Mouse (Mus musculus): Measurements from ENCODE around the gene Pin4. TPM values are rescaled to one million over a fixed set of nuclear protein-coding genes. Genes with fewer than 3 reads are reported as not detected.

Pin4 gene
- 33.8 and 51.0 TPM in 2 replicates for polyA plus RNA-seq (2015; fragmentation: Nextera tagmentation; extraction: Ambion mirVana)

- 8% methylated on average over 30 of the region's 30 CpGs for WGBS
- no peak within 1 kb of the TSS for H3K27ac ChIP-seq
These were observed at the start of gene Pin4 for GRCm38 (mm10) chrX:102119042-102119864. Gene Pin4 (plus strand): TSS chrX:102119447.

DNA sequence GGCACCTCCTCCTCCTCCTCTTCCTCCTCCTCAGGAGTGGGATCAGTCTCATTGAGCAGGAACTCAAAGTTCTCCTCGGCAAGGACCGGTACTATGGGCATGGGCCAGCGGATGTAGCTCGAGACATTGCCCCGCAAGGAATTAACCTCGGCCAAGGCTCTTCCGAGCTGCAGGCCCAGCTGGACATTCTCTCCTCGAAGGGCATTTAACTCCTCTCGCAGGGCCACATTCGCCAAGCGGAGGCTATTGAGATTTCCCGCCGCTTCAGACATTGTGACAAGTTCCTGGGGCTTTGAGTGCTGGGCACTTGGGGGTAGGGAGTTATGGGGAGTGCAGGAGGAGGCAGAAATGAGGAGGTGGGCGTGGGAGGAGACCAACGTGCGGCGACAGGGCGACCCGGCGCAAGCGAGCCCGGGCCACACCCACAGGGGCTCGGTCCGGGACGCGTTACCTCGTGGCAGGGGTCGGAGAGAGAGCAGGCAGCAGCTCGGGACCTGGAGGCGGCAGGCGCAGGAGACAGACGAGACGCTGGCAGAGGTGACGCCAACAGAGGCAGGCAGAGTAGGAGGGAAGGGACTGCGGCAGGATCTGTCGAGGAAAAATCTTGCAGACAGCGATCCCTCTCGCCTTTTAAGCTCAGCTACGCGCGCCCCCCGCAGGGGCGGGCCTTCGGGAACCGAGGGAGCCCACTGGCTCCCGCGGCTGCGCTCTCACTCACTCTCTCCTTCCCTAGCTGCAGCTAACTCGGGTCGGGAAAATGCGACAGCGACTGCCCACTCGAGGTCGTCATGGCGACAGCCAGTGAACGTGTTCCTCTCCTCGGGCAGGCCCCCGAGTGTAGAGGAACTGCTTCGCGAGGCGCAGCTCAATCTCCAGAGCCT, 48.4 kb upstream of the Pin4 start, which contains the start of gene Rtl5:
Rtl5 (minus strand) TSS at position 714 of the 881 bp plus-strand sequence.
- Histone ChIP-seq H3K9ac (peak within 1 kb of the TSS; percentile 55), H3K4me3 (peak within 1 kb of the TSS; percentile 58)
- WGBS = 12% methylated on average over 61 of the region's 61 CpGs

More at GRCm38 (mm10) chrX:102119042-102119864, at the start of gene Pin4:
- H3K4me1 ChIP-seq (replicated peaks) = peaks cover 3% of the 10 kb centered on the region; the same call in 1 of the 2 replicates
- H3K4me2 ChIP-seq = peak within 1 kb of the TSS; percentile 61
- H3K9ac ChIP-seq = peak within 1 kb of the TSS; percentile 71
- no peaks in the 10 kb centered on the region for H3K9me3 ChIP-seq (replicated peaks)
- no peaks in the 10 kb centered on the region for H3K27me3 ChIP-seq
- ATAC-seq (replicated peaks; ENCODE audit: insufficient number of reproducible peaks, insufficient read depth, low FRiP score, low read depth) = peak; percentile 99
- no peaks in the 10 kb centered on the region; the same call in 1 of the 2 replicates for H3K36me3 ChIP-seq
- peak within 1 kb of the TSS; percentile 72 for H3K4me3 ChIP-seq

DNA sequence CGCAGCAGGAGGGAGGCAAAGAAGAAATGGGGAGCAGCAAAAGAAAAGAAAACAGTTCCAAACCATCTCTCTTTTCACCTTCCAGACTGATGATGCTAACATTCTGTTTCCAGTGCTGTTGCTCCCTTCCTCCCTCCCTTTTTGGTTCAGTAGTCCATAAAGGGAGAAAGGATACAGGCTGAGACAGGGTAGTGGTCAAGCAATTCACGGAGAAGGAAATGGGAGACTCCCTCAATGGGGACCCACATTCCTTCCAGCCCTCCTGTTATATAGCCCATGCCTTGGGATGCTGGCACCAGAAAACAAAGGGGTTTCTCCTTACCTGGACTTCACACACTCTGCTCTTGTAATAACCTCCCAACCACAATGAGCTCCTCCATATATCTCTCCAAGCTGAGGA, 47.7 kb upstream of the Pin4 start:
- H3K27me3 ChIP-seq = no peaks in the 10 kb centered on the region
- peak overlapping the region; percentile 78 for H3K27ac ChIP-seq
- peaks cover 10% of the 10 kb centered on the region for H3K4me1 ChIP-seq (replicated peaks)
- H3K36me3 ChIP-seq = no peaks in the 10 kb centered on the region
- WGBS = 17% methylated on average over 2 of the region's 2 CpGs
- no peak for ATAC-seq (replicated peaks; ENCODE audit: insufficient number of reproducible peaks, insufficient read depth, low FRiP score, low read depth)
- peak overlapping the region; percentile 58 for H3K4me3 ChIP-seq
- H3K9ac ChIP-seq = no peak overlapping the region
- no peaks in the 10 kb centered on the region for H3K9me3 ChIP-seq (replicated peaks)
- H3K4me2 ChIP-seq = peak overlapping the region; percentile 81

More for the DNA sequence above, 48.4 kb upstream of the Pin4 start, which contains the start of gene Rtl5:
- Histone ChIP-seq H3K4me1 (replicated peaks) (peaks cover 13% of the 10 kb centered on the region), H3K9me3 (replicated peaks) (no peaks in the 10 kb centered on the region), H3K4me2 (peak within 1 kb of the TSS; percentile 81), H3K27ac (peak within 1 kb of the TSS; percentile 78), H3K27me3 (no peaks in the 10 kb centered on the region), H3K36me3 (no peaks in the 10 kb centered on the region)
- peak; percentile 83 for ATAC-seq (replicated peaks; ENCODE audit: insufficient number of reproducible peaks, insufficient read depth, low FRiP score, low read depth)

GRCm38 (mm10) chrX:102073605-102074325, 45.5 kb upstream of the Pin4 start:
- no peak overlapping the region for H3K4me3 ChIP-seq
- no peaks in the 10 kb centered on the region for H3K27me3 ChIP-seq
- no peak overlapping the region for H3K27ac ChIP-seq
- WGBS = 84% methylated on average over 14 of the region's 14 CpGs
- H3K4me1 ChIP-seq (replicated peaks) = peaks cover 10% of the 10 kb centered on the region
- H3K9ac ChIP-seq = no peak overlapping the region
- no peaks in the 10 kb centered on the region for H3K9me3 ChIP-seq (replicated peaks)
- peaks cover 4% of the 10 kb centered on the region; the same call in 1 of the 2 replicates for H3K36me3 ChIP-seq
- H3K4me2 ChIP-seq = no peak overlapping the region
- ATAC-seq (replicated peaks; ENCODE audit: insufficient number of reproducible peaks, insufficient read depth, low FRiP score, low read depth) = no peak

DNA sequence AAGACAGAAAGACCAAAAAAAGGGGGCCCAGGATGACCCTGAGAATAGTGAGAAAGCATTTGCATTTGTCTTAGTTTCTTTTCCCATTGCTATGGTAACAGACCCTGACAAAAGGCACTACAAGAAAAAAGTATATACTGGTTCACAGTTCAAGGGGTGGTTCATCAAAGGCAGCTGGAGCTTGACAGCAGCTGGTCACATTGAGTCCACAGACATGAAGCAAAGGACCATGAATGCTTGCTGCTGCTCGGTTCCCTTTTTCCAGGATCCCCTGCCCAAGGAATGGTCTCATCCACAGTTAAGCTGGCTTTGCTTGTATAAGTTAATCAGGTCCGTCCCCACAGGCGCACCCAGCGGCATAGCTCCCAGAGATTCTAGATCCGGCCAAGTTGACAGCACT, 44.8 kb upstream of the Pin4 start:
- Histone ChIP-seq H3K4me3 (no peak overlapping the region), H3K9ac (no peak overlapping the region), H3K4me1 (replicated peaks) (peaks cover 10% of the 10 kb centered on the region), H3K9me3 (replicated peaks) (no peaks in the 10 kb centered on the region), H3K4me2 (no peak overlapping the region), H3K36me3 (peaks cover 10% of the 10 kb centered on the region; the same call in 1 of the 2 replicates), H3K27me3 (no peaks in the 10 kb centered on the region), H3K27ac (no peak overlapping the region)
- 85% methylated on average over 5 of the region's 5 CpGs for WGBS
- no peak for ATAC-seq (replicated peaks; ENCODE audit: insufficient number of reproducible peaks, insufficient read depth, low FRiP score, low read depth)

DNA sequence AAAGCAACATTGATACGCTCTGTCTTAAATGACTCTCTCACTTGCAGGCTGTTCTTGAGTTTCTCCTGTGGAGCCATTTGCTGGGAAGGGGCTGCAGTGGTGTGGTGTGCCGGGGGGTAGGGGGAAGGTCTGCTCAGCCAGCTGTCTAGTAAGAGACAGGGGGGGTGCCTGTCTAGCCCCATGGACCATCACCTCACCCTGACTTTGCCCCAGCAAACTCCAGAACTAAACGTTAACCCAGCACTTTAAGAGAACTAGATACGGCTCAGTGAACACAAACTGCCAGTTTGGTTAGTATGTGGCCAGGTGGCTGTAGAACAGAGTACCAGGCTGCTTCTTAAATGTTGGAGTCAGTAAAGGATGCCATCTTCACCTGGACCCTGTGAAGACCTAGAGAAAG, 44.1 kb upstream of the Pin4 start:
- ATAC-seq (replicated peaks; ENCODE audit: insufficient number of reproducible peaks, insufficient read depth, low FRiP score, low read depth) = no peak

GRCm38 (mm10) chrX:102076886-102077765, 42.1 kb upstream of the Pin4 start:
- H3K4me3 ChIP-seq = no peak overlapping the region
- H3K27ac ChIP-seq = no peak overlapping the region
- no peak for ATAC-seq (replicated peaks; ENCODE audit: insufficient number of reproducible peaks, insufficient read depth, low FRiP score, low read depth)
- no peak overlapping the region for H3K4me2 ChIP-seq
- no peaks in the 10 kb centered on the region for H3K9me3 ChIP-seq (replicated peaks)
- no peaks in the 10 kb centered on the region for H3K27me3 ChIP-seq
- H3K9ac ChIP-seq = no peak overlapping the region
- H3K4me1 ChIP-seq (replicated peaks) = no peaks in the 10 kb centered on the region
- H3K36me3 ChIP-seq = peaks cover 11% of the 10 kb centered on the region; the same call in 1 of the 2 replicates
- whole genome bisulfite sequencing = 80% methylated on average over 7 of the region's 7 CpGs

More for the DNA sequence above, 44.1 kb upstream of the Pin4 start:
- Histone ChIP-seq H3K9me3 (replicated peaks) (no peaks in the 10 kb centered on the region), H3K4me2 (no peak overlapping the region), H3K27me3 (no peaks in the 10 kb centered on the region), H3K36me3 (peaks cover 11% of the 10 kb centered on the region; the same call in 1 of the 2 replicates), H3K27ac (no peak overlapping the region), H3K4me1 (replicated peaks) (peaks cover 5% of the 10 kb centered on the region), H3K9ac (no peak overlapping the region), H3K4me3 (no peak overlapping the region)
- WGBS = 74% methylated on average over 4 of the region's 4 CpGs

DNA sequence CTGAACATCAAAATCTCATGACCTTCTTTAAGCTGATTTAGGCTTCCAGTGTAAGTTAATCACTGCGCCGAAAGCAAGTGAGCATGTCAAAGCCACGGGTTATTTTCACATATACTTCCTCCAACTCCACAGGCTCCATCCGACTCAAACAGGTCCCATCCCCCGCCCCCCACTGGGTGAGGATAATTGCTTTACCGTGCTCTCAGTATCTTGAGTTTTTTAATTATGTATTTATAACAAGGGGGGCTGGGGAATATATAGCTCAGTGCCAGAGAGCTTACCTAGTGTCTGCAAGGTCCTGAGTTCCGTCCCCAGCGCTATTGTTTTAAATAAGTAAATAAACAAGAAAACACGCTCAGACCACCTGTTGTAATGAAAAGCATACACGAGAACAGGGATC, 38.2 kb upstream of the Pin4 start:
- H3K36me3 ChIP-seq = peaks cover 11% of the 10 kb centered on the region; the same call in 1 of the 2 replicates

DNA sequence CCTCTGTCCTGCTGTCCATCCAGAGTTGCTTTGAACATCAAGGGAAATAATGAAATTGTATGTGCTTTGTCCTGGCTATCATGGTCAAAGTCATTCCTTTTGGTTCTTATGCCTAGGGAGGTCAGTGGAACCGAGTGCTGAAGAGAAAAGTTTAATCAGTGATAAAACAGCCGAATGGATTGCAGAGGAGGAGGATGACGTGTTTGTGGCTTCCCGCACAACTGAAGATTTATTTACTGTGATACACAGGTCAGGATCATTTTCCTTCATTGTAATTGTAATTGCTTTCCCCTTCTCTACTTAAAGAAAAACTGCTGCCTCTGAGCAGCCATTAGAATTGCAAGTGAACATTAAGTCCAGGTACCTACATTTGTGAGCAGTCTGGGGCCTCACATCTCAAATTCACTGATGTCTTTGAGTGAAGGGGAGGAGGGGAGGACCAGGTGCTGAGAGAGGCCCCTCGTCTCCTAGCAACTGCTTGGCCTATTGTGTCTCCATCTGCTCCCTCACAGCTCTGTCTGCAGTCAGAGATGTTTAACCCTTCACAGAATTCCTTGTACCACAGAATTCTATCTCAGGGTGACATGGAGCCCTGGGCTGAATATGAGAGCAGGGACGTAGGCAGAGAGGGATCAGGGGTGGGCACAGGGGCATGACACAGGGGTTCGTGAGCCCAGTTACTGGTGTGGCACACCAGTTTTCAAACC, 37.5 kb upstream of the Pin4 start:
- H3K4me2 ChIP-seq = no peak overlapping the region
- H3K36me3 ChIP-seq = peaks cover 11% of the 10 kb centered on the region; the same call in 1 of the 2 replicates
- ATAC-seq (replicated peaks; ENCODE audit: insufficient number of reproducible peaks, insufficient read depth, low FRiP score, low read depth) = no peak
- no peak overlapping the region for H3K9ac ChIP-seq
- no peak overlapping the region for H3K27ac ChIP-seq
- H3K4me1 ChIP-seq (replicated peaks) = no peaks in the 10 kb centered on the region
- no peak overlapping the region for H3K4me3 ChIP-seq
- H3K27me3 ChIP-seq = peaks cover 3% of the 10 kb centered on the region; the same call in 1 of the 2 replicates
- 59% methylated on average over 7 of the region's 7 CpGs for WGBS
- H3K9me3 ChIP-seq (replicated peaks) = no peaks in the 10 kb centered on the region

More for the DNA sequence above, 38.2 kb upstream of the Pin4 start:
- Histone ChIP-seq H3K9ac (no peak overlapping the region), H3K9me3 (replicated peaks) (no peaks in the 10 kb centered on the region), H3K27ac (no peak overlapping the region), H3K27me3 (no peaks in the 10 kb centered on the region), H3K4me3 (no peak overlapping the region), H3K4me1 (replicated peaks) (no peaks in the 10 kb centered on the region), H3K4me2 (no peak overlapping the region)
- 70% methylated on average over 10 of the region's 10 CpGs for WGBS
- no peak for ATAC-seq (replicated peaks; ENCODE audit: insufficient number of reproducible peaks, insufficient read depth, low FRiP score, low read depth)
